Mouse (Mus musculus) adipocyte (in vitro differentiated cells): Measurements from ENCODE around the gene Zgpat.

ENCODE experiments used
- DNase-seq: peaks from one replicate; pipeline ENCODE4 v3.0.0-alpha.2; 2016; ENCODE audit warnings: low spot score

The Zgpat gene

GRCm38 (mm10) chr2:181384919-181385391, 20.2 kb downstream of the Zgpat start:
- peak; percentile 76 for DNase-seq

GRCm38 (mm10) chr2:181385885-181386284, 21.2 kb downstream of the Zgpat start:
- DNase-seq: peak; percentile 74

GRCm38 (mm10) chr2:181386663-181387210, 22.0 kb downstream of the Zgpat start:
- peak; percentile 25 for DNase-seq

- DNase-seq: no peak
Measured at GRCm38 (mm10) chr2:181390136-181390870, 25.6 kb downstream of the Zgpat start.

GRCm38 (mm10) chr2:181391022-181391421, 26.3 kb downstream of the Zgpat start:
- no peak for DNase-seq

GRCm38 (mm10) chr2:181391541-181391940, 26.8 kb downstream of the Zgpat start:
- DNase-seq: no peak

- peak; percentile 93 for DNase-seq
Measured at GRCm38 (mm10) chr2:181392600-181393213, 28.0 kb downstream of the Zgpat start.

- DNase-seq: no peak
Measured at GRCm38 (mm10) chr2:181394086-181394485, 29.4 kb downstream of the Zgpat start.

- peak; percentile 27 for DNase-seq
Measured at GRCm38 (mm10) chr2:181397207-181397761, 32.6 kb downstream of the Zgpat start.

- no peak for DNase-seq
Measured at GRCm38 (mm10) chr2:181401497-181401896, 36.8 kb downstream of the Zgpat start.

- DNase-seq: no peak
Measured at GRCm38 (mm10) chr2:181403722-181404121, 39.0 kb downstream of the Zgpat start.

GRCm38 (mm10) chr2:181409643-181410042, 44.9 kb downstream of the Zgpat start:
- DNase-seq: no peak

- peak; percentile 88 for DNase-seq
Measured at GRCm38 (mm10) chr2:181410760-181411473, 46.2 kb downstream of the Zgpat start.

- DNase-seq: peak; percentile 74
Measured at GRCm38 (mm10) chr2:181413141-181413540, 48.4 kb downstream of the Zgpat start.

- peak; percentile 81 for DNase-seq
Measured at GRCm38 (mm10) chr2:181415945-181416344, 51.2 kb downstream of the Zgpat start.

- no peak for DNase-seq
Measured at GRCm38 (mm10) chr2:181419359-181419758, 54.6 kb downstream of the Zgpat start.

- no peak for DNase-seq
Measured at GRCm38 (mm10) chr2:181420426-181420825, 55.7 kb downstream of the Zgpat start.

GRCm38 (mm10) chr2:181420903-181421638, 56.3 kb downstream of the Zgpat start:
- DNase-seq: no peak

GRCm38 (mm10) chr2:181423834-181424233, 59.1 kb downstream of the Zgpat start:
- no peak for DNase-seq
